Mouse (Mus musculus): Measurements from ENCODE around the gene Hspa12b.
"Not testable (repeated sequence)": the region's sequence is repeated elsewhere in the genome, so short reads cannot be mapped to it uniquely, and the experiment has no call there.

Gene Hspa12b

GRCm38 (mm10) chr2:131127161-131127730, at the start of gene Hspa12b:
Gene Hspa12b (plus strand): TSS chr2:131127280.
- no peak for DNase-seq (ENCODE audit: low spot score)

- DNase-seq (ENCODE audit: low spot score): no peak
These were observed 46.6 kb upstream of the Hspa12b start for GRCm38 (mm10) chr2:131080507-131080906.

- no peak for DNase-seq (ENCODE audit: low spot score)
These were observed 42.9 kb upstream of the Hspa12b start for GRCm38 (mm10) chr2:131084206-131084605.

- DNase-seq (ENCODE audit: low spot score): no peak
These were observed 40.3 kb upstream of the Hspa12b start, which contains the start of gene Siglec1 for GRCm38 (mm10) chr2:131086667-131087390. Gene Siglec1 (minus strand): TSS chr2:131086765.

- DNase-seq (ENCODE audit: low spot score): no peak
These were observed 38.5 kb upstream of the Hspa12b start for GRCm38 (mm10) chr2:131088581-131088980.

GRCm38 (mm10) chr2:131089634-131090033, 37.4 kb upstream of the Hspa12b start:
- DNase-seq (ENCODE audit: low spot score): no peak

GRCm38 (mm10) chr2:131090852-131091251, 36.2 kb upstream of the Hspa12b start:
- no peak for DNase-seq (ENCODE audit: low spot score)

GRCm38 (mm10) chr2:131093577-131093976, 33.5 kb upstream of the Hspa12b start:
- no peak for DNase-seq (ENCODE audit: low spot score)

- DNase-seq (ENCODE audit: low spot score): peak; percentile 60
These were observed 32.3 kb upstream of the Hspa12b start for GRCm38 (mm10) chr2:131094823-131095222.

GRCm38 (mm10) chr2:131096101-131096795, 30.8 kb upstream of the Hspa12b start:
- no peak for DNase-seq (ENCODE audit: low spot score)

- DNase-seq (ENCODE audit: low spot score): no peak
These were observed 30.0 kb upstream of the Hspa12b start for GRCm38 (mm10) chr2:131097087-131097486.

- DNase-seq (ENCODE audit: low spot score): no peak
These were observed 25.6 kb upstream of the Hspa12b start for GRCm38 (mm10) chr2:131101530-131101929.

- no peak for DNase-seq (ENCODE audit: low spot score)
These were observed 23.1 kb upstream of the Hspa12b start for GRCm38 (mm10) chr2:131104021-131104420.

- DNase-seq (ENCODE audit: low spot score): not testable (repeated sequence)
These were observed 22.0 kb upstream of the Hspa12b start for GRCm38 (mm10) chr2:131105061-131105460.

GRCm38 (mm10) chr2:131105989-131106388, 21.1 kb upstream of the Hspa12b start:
- no peak for DNase-seq (ENCODE audit: low spot score)

GRCm38 (mm10) chr2:131118968-131119574, 8.0 kb upstream of the Hspa12b start:
- no peak for DNase-seq (ENCODE audit: low spot score)

GRCm38 (mm10) chr2:131124166-131124565, 2.9 kb upstream of the Hspa12b start:
- DNase-seq (ENCODE audit: low spot score): no peak

GRCm38 (mm10) chr2:131125157-131125963, 1.7 kb upstream of the Hspa12b start:
- no peak for DNase-seq (ENCODE audit: low spot score)

- no peak for DNase-seq (ENCODE audit: low spot score)
These were observed 890 bp upstream of the Hspa12b start for GRCm38 (mm10) chr2:131125964-131126815.

GRCm38 (mm10) chr2:131128211-131128610, 1.1 kb downstream of the Hspa12b start:
- DNase-seq (ENCODE audit: low spot score): no peak

GRCm38 (mm10) chr2:131128636-131129157, 1.6 kb downstream of the Hspa12b start:
- DNase-seq (ENCODE audit: low spot score): no peak

All from left cerebral cortex, adult 11 months (tissue).